Mouse (Mus musculus): ENCODE measurements around the gene Rex1bd. TPM values are rescaled to one million over a fixed set of nuclear protein-coding genes. Genes with fewer than 3 reads are reported as not detected.
A peak's percentile ranks its signal among the peaks of the same experiment; 100 is the strongest.

Rex1bd gene
- polyA plus RNA-seq, 1 experiment from 2014 or later: 151 TPM

DNA sequence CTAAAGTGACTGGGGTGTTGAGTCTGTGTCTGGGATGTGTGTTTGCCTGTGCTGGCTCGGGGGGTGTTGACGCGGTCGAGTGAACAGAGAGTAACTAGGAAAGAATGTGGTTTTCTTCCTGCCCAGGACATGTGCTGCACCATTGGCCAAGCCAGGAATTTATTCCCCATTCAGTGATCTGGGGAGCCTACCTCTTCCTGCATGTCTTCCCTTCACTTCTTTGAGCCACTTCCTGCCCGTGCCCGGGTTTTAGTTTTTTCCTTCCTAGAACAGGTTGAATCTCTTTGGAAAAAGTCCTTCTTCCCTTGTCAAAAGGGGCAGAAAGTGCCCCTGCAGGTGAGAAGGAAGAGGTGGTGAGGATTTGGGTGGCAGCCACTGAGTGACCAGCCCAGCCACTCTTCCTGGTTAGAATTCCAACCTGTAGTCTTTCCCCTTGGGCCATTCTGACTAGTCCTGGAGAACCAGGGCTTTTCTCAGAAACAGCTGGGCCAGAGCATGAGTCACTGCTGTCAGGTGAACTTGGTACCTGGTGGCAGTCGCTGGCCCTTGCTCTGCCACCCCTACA is 34.0 kb upstream of the Rex1bd start:
- Histone ChIP-seq H3K4me1 (replicated peaks) (peaks cover 27% of the 10 kb centered on the region), H3K4me3 (replicated peaks) (peak overlapping the region; percentile 74), H3K36me3 (peaks cover 24% of the 10 kb centered on the region), H3K27me3 (no peaks in the 10 kb centered on the region), H3K9ac (replicated peaks) (peak overlapping the region; percentile 84), H3K9me3 (no peaks in the 10 kb centered on the region), H3K4me2 (peak overlapping the region; percentile 84), H3K27ac (no peak overlapping the region)
- 61% methylated on average over 7 of the region's 7 CpGs for WGBS
- no peak for ATAC-seq (ENCODE audit: insufficient number of reproducible peaks, insufficient read depth, low FRiP score, low TSS enrichment, low read depth)

DNA sequence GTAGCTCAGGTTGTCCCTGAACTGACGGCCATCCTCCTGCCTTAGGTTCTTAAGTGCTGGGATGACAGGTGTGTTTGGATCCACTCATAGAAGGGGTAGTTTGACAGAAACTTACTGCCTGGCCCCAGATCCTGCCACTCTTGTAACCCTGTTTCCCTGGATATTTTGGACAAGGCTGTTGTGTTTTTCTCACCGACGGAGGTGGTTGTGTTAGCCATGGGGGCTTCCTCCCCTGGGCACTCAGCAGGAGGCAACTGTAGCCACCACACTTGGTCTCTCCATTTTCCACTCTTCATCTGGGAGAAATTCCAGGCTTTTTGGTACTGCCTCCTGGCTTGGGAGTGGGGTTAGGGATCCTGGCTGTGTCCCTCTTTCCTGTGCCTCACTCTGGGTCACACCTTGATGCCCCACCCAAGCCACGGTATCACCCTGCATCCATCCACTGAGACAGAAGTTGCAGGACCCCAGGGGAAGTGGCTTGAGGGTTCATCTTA is 33.5 kb upstream of the Rex1bd start:
- H3K9ac ChIP-seq (replicated peaks): peak overlapping the region; percentile 84
- H3K4me1 ChIP-seq (replicated peaks): peaks cover 27% of the 10 kb centered on the region
- peaks cover 29% of the 10 kb centered on the region for H3K36me3 ChIP-seq
- peak overlapping the region; percentile 84 for H3K4me2 ChIP-seq
- H3K9me3 ChIP-seq: no peaks in the 10 kb centered on the region
- peak overlapping the region; percentile 74 for H3K4me3 ChIP-seq (replicated peaks)
- no peak for ATAC-seq (ENCODE audit: insufficient number of reproducible peaks, insufficient read depth, low FRiP score, low TSS enrichment, low read depth)
- peak overlapping the region; percentile 89; the same call in 1 of the 2 replicates for H3K27ac ChIP-seq
- H3K27me3 ChIP-seq: no peaks in the 10 kb centered on the region
- WGBS: 17% methylated on average over 4 of the region's 4 CpGs

DNA sequence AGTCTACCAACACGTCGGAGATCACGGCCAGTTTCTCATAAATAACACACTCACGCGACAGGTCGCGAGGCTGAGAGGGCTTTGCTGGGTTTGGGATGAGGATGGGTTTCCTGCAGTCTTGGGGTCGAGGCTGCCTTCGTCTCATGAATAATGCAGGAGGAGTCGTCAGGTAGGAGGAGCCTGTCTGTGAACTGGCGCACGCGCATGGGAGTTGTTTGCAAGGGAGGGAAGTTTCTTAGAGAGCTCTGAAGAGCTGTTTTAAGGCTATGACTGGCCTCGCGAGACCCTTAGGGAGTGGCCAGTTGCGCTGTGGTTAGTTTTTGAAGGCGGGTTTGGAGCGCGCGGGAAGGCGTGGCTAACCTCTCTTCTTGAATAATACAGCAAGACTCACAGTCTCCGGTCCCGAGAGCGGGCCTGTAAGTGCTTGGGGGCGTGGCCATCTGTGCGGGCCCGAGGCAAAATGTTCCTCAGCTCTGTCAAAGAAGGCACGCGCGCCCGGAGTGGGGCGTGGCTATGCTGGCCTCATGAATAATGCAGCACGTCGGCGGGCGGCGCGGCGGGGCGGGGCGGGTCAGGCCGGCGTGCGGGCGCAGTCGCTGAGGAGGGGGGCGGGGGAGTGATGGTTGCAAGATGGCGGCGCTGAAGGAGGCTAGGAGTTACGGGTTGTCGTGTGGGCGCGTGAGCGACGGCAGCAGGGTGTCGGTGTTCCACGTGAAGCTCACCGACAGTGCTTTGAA is 32.7 kb upstream of the Rex1bd start, which contains the start of gene Ell:
Gene Ell (plus strand): TSS at position 381 of the 737 bp plus-strand sequence.
- Histone ChIP-seq H3K9ac (replicated peaks) (peak within 1 kb of the TSS; percentile 84), H3K36me3 (peaks cover 37% of the 10 kb centered on the region), H3K4me1 (replicated peaks) (peaks cover 27% of the 10 kb centered on the region), H3K27ac (peak within 1 kb of the TSS; percentile 89), H3K9me3 (no peaks in the 10 kb centered on the region), H3K4me2 (peak within 1 kb of the TSS; percentile 84), H3K4me3 (replicated peaks) (peak within 1 kb of the TSS; percentile 74), H3K27me3 (no peaks in the 10 kb centered on the region)
- ATAC-seq (ENCODE audit: insufficient number of reproducible peaks, insufficient read depth, low FRiP score, low TSS enrichment, low read depth): peak; percentile 90
- WGBS: under 1% methylated on average over 58 of the region's 58 CpGs

DNA sequence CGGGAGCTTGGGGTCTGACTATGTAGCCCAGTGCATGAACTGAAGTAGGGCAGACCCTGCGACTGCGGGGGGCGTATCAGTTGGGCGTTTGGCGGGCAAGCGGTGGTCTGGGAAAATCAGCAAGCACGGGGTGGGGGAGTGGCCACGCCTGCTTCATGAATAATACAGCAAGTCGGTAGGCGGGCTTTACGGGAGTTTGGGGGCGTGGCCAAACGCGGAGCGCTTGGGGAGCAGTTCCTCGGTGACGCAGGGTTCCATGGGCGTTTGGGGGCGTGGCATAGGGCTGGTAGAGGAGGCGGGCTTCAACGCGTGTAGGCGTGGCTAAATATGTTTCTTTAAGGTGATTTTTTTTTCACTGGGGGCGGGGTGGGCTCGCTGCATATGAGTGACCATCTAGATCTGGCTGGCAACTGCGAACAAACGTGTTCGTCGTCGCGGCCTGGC is 32.1 kb upstream of the Rex1bd start:
- under 1% methylated on average over 32 of the region's 32 CpGs for WGBS
- peak overlapping the region; percentile 74 for H3K4me3 ChIP-seq (replicated peaks)
- peak overlapping the region; percentile 89 for H3K27ac ChIP-seq
- no peaks in the 10 kb centered on the region for H3K9me3 ChIP-seq
- peak; percentile 62 for ATAC-seq (ENCODE audit: insufficient number of reproducible peaks, insufficient read depth, low FRiP score, low TSS enrichment, low read depth)
- H3K4me2 ChIP-seq: peak overlapping the region; percentile 84
- peaks cover 39% of the 10 kb centered on the region for H3K36me3 ChIP-seq
- H3K9ac ChIP-seq (replicated peaks): peak overlapping the region; percentile 84; the same call in 1 of the 2 replicates
- H3K4me1 ChIP-seq (replicated peaks): peaks cover 27% of the 10 kb centered on the region
- no peaks in the 10 kb centered on the region for H3K27me3 ChIP-seq

DNA sequence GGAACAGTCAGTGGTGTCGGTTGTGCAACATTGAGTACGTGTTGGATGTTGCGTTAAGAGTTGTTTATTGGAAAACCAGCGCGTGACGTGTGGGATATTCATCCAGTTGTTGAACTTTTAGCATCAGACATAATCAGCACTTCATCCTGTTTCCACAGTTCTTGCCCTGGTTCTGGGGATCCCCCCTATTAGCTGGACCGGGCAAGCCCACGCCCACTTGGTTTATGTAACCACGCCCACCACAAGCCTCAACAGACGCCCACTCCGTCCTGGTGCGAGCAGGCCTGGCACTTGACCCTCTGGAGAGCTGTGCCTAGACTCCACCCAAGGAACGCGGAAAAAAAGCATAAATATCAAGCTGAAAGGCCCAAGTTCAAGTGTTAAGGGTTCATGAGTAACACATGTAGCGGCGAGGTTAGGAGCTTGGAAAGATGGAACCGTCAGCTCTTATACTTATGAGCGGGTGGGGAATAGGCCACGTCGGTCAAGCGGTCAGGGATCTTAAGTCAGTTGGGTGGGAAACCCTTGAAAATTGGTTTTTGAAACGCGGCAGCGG is 31.6 kb upstream of the Rex1bd start:
- Histone ChIP-seq H3K36me3 (peaks cover 41% of the 10 kb centered on the region), H3K9ac (replicated peaks) (no peak overlapping the region; the same call in 1 of the 2 replicates), H3K4me3 (replicated peaks) (peak overlapping the region; percentile 74), H3K27ac (peak overlapping the region; percentile 84), H3K9me3 (no peaks in the 10 kb centered on the region), H3K4me1 (replicated peaks) (peaks cover 27% of the 10 kb centered on the region), H3K4me2 (peak overlapping the region; percentile 84), H3K27me3 (no peaks in the 10 kb centered on the region)
- peak; percentile 16; the same call in 1 of the 2 replicates for ATAC-seq (ENCODE audit: insufficient number of reproducible peaks, insufficient read depth, low FRiP score, low TSS enrichment, low read depth)
- 15% methylated on average over 24 of the region's 24 CpGs for WGBS

DNA sequence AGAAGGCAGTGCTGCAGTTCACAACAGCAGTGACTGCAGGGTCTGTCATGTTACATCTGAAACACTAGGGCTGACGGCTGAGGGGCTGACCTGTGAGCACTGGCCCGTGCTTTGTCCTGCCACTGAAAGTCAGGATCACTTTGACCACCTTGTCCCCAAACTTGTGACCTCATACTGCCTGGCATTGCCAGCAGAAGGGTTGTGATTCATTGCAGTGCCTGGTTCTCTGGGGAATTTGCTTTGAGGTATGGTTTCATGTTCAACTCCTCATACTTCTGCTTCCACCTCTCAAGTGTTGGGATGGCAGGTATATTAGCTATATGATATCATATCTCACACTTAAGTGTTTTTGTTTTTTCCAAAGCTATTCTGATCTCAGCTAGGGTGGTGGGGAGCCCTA is 29.1 kb upstream of the Rex1bd start:
- Histone ChIP-seq H3K4me2 (no peak overlapping the region), H3K4me3 (replicated peaks) (no peak overlapping the region), H3K36me3 (peaks cover 65% of the 10 kb centered on the region), H3K4me1 (replicated peaks) (peaks cover 16% of the 10 kb centered on the region), H3K27ac (no peak overlapping the region), H3K9ac (replicated peaks) (no peak overlapping the region), H3K27me3 (no peaks in the 10 kb centered on the region), H3K9me3 (no peaks in the 10 kb centered on the region)
- no peak for ATAC-seq (ENCODE audit: insufficient number of reproducible peaks, insufficient read depth, low FRiP score, low TSS enrichment, low read depth)
- 92% methylated on average over 2 of the region's 2 CpGs for WGBS

DNA sequence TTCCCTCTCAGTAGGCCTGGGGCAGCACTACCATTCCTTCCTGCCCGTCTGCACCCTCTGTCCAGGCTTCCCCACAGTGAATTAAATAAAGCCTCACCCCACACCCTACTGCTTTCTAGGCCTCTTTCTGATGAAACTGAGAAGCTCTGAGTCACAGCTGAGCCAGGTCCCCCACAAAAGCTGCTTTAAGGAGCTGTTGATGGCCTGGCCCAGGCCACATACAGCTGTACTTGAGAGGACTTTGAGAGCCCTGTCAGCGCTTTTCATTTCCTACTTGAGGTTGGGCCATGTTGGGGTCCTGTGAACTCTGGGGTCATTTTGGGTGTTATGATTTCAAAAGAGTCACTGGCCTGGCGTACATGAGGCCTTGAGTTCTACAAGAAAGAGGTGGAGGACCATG is 28.7 kb upstream of the Rex1bd start:
- H3K4me2 ChIP-seq: no peak overlapping the region
- H3K36me3 ChIP-seq: peaks cover 68% of the 10 kb centered on the region
- H3K27ac ChIP-seq: no peak overlapping the region
- peaks cover 11% of the 10 kb centered on the region for H3K4me1 ChIP-seq (replicated peaks)
- no peak overlapping the region for H3K4me3 ChIP-seq (replicated peaks)
- H3K27me3 ChIP-seq: no peaks in the 10 kb centered on the region
- 88% methylated on average over 3 of the region's 3 CpGs for WGBS
- H3K9me3 ChIP-seq: no peaks in the 10 kb centered on the region
- H3K9ac ChIP-seq (replicated peaks): no peak overlapping the region
- no peak for ATAC-seq (ENCODE audit: insufficient number of reproducible peaks, insufficient read depth, low FRiP score, low TSS enrichment, low read depth)

DNA sequence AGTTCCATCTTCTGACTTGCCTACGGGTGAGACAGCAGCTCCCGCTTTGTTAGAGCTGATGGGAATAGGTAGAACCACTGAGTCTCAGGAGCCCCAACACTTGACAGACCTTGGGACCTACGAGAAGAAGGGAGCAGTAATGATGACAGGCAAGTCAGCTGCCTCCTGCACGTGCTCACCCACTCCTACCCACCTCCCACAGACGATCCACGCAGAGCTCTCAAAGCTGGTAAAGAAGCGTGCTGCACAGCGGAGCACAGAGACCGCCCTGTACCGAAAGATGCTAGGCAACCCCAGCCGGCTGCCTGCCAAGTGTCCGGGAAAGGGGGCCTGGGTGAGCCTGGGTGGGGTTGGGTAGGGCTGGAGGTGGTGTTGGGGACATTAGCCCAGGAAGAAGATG is 27.7 kb upstream of the Rex1bd start:
- H3K4me3 ChIP-seq (replicated peaks): no peak overlapping the region
- H3K4me1 ChIP-seq (replicated peaks): peaks cover 10% of the 10 kb centered on the region
- no peaks in the 10 kb centered on the region for H3K27me3 ChIP-seq
- no peak overlapping the region for H3K4me2 ChIP-seq
- no peak overlapping the region for H3K9ac ChIP-seq (replicated peaks)
- 94% methylated on average over 12 of the region's 12 CpGs for WGBS
- H3K27ac ChIP-seq: no peak overlapping the region
- peaks cover 78% of the 10 kb centered on the region for H3K36me3 ChIP-seq
- H3K9me3 ChIP-seq: no peaks in the 10 kb centered on the region
- ATAC-seq (ENCODE audit: insufficient number of reproducible peaks, insufficient read depth, low FRiP score, low TSS enrichment, low read depth): no peak

DNA sequence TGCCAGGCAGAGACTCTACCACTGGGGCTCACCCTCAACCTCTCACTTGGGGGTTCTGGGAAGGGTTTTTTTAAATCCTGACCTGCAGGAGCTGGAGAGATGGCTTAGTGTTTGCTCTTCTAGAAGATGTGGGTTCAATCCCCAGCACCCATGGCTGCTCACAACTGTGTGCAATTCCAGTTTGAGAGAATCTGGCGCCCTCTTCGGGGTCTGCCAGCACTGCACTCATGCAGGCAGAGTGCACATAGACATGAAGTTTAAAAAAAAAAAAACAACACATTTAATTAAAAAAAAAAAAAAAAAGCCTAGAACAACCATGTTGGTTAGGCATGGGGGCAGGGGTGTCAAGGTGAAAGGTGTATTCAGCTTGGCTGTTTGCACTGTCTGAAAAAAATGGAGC is 23.8 kb upstream of the Rex1bd start:
- no peak overlapping the region for H3K4me3 ChIP-seq (replicated peaks)
- ATAC-seq (ENCODE audit: insufficient number of reproducible peaks, insufficient read depth, low FRiP score, low TSS enrichment, low read depth): no peak
- H3K4me1 ChIP-seq (replicated peaks): peaks cover 20% of the 10 kb centered on the region
- WGBS: 100% methylated on average over 2 of the region's 2 CpGs
- H3K36me3 ChIP-seq: peaks cover 60% of the 10 kb centered on the region
- no peaks in the 10 kb centered on the region for H3K9me3 ChIP-seq
- H3K4me2 ChIP-seq: no peak overlapping the region
- no peaks in the 10 kb centered on the region for H3K27me3 ChIP-seq
- H3K9ac ChIP-seq (replicated peaks): no peak overlapping the region
- H3K27ac ChIP-seq: no peak overlapping the region

DNA sequence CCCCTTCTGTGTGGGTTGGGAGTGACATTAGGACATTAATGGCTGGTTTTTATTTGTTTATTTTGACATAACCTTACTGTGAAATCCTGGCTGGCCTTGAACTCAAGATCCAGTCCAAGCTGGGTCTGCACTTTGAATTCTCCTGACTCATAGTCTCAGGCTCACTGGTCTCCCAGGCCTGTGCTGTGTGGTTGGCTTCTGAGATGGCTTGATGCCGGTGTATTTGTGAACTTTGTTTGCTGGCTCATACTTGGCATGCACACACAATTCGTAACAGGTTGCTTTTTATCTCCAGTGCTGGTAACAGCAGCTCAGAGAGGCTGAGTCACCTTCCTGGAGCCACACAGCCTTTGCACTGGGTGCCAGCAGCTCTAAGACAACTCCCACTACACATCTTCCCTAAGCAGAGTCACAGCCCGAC is 23.2 kb upstream of the Rex1bd start:
- Histone ChIP-seq H3K4me2 (no peak overlapping the region), H3K4me3 (replicated peaks) (no peak overlapping the region), H3K4me1 (replicated peaks) (peaks cover 20% of the 10 kb centered on the region), H3K36me3 (peaks cover 54% of the 10 kb centered on the region), H3K9ac (replicated peaks) (no peak overlapping the region), H3K27ac (no peak overlapping the region), H3K9me3 (no peaks in the 10 kb centered on the region), H3K27me3 (no peaks in the 10 kb centered on the region)
- WGBS: 93% methylated on average over 3 of the region's 3 CpGs
- no peak for ATAC-seq (ENCODE audit: insufficient number of reproducible peaks, insufficient read depth, low FRiP score, low TSS enrichment, low read depth)

DNA sequence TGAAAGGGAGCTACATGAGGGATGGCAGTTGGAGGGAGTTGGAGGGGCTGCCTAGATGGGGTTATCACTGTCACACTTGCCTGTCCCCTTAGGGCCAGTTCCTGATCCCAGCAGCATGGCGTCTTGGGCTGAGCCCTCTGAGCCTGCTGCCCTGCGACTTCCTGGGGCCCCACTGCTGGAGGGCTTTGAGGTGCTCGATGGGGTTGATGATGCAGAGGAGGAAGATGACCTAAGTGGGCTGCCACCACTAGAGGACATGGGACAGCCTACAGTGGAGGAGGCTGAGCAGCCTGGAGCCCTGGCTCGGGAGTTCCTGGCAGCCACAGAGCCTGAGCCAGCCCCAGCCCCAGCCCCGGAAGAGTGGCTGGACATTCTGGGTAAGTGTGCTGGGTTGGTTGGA is 22.7 kb upstream of the Rex1bd start:
- 78% methylated on average over 5 of the region's 5 CpGs for WGBS
- Histone ChIP-seq H3K4me1 (replicated peaks) (peaks cover 20% of the 10 kb centered on the region), H3K9ac (replicated peaks) (no peak overlapping the region), H3K4me2 (peak overlapping the region; percentile 13; the same call in 1 of the 2 replicates), H3K27ac (no peak overlapping the region), H3K9me3 (no peaks in the 10 kb centered on the region), H3K36me3 (peaks cover 50% of the 10 kb centered on the region), H3K4me3 (replicated peaks) (no peak overlapping the region), H3K27me3 (no peaks in the 10 kb centered on the region)
- no peak for ATAC-seq (ENCODE audit: insufficient number of reproducible peaks, insufficient read depth, low FRiP score, low TSS enrichment, low read depth)

All from limb, embryonic 12.5 days (tissue).